Mouse (Mus musculus): ENCODE results near the gene Pemt. TPM values are rescaled to one million over a fixed set of nuclear protein-coding genes. Genes with fewer than 3 reads are reported as not detected.

The Pemt gene
- 10.2 and 13.4 TPM in 2 replicates for polyA plus RNA-seq (2015; fragmentation: Nextera tagmentation; extraction: Ambion mirVana)

DNA sequence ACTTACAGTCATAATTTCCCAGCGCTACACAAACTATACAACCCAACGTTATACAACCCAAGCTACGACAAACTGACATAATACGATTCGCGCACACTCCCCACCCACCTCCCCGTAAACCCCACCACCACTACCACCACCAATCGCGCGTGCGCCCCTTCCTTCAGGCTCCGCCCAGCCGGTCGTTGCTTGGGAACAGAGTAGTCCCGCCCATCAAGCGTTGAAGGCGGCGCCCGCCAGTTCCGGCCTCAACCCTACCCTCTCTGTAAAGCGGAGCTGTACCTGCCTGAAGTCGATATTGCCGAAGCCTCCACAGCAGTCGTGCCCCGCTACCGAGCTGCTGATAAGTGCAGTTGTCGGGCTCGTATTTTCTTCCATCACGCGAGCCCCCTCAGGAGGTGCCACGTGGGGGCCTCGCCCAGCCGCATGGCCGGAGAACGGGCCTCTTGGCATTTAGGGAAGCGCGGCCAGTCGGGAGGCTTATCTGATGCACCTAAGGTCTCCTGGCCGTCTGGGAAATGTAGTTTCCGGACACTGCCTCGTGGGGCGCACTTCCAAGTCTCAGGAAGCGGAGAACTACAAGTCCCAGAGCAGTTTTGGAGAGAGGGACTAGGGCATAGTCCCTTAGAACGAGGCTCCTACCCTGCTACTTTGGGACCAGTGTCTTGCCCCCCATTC is at the start of gene Pemt:
TSS of gene Pemt (minus strand) at position 432 of the 678 bp plus-strand sequence.
- Histone ChIP-seq H3K27me3 (ENCODE audit: insufficient read depth, low read length) (no peaks in the 10 kb centered on the region), H3K4me3 (replicated peaks; ENCODE audit: low read depth, low read length) (peak within 1 kb of the TSS; percentile 53), H3K4me2 (ENCODE audit: low read length) (peak within 1 kb of the TSS; percentile 61), H3K9ac (ENCODE audit: low read depth, low read length) (peak within 1 kb of the TSS; percentile 46; the same call in 1 of the 2 replicates), H3K27ac (peak within 1 kb of the TSS; percentile 84), H3K36me3 (ENCODE audit: insufficient read depth, low read length) (no peaks in the 10 kb centered on the region), H3K9me3 (replicated peaks; ENCODE audit: low read length) (no peaks in the 10 kb centered on the region), H3K4me1 (replicated peaks; ENCODE audit: insufficient read depth, low read length) (peaks cover 4% of the 10 kb centered on the region; the same call in 1 of the 2 replicates)
- DNase-seq (ENCODE audit: low spot score): peak; percentile 98
- peak; percentile 98 for ATAC-seq (replicated peaks; ENCODE audit: low FRiP score, low read depth)
- peak; percentile 67 for TF ChIP-seq CTCF (IDR thresholded peaks at IDR 0.05; ENCODE audit: low read depth)
- under 1% methylated on average over 44 of the region's 44 CpGs for WGBS

DNA sequence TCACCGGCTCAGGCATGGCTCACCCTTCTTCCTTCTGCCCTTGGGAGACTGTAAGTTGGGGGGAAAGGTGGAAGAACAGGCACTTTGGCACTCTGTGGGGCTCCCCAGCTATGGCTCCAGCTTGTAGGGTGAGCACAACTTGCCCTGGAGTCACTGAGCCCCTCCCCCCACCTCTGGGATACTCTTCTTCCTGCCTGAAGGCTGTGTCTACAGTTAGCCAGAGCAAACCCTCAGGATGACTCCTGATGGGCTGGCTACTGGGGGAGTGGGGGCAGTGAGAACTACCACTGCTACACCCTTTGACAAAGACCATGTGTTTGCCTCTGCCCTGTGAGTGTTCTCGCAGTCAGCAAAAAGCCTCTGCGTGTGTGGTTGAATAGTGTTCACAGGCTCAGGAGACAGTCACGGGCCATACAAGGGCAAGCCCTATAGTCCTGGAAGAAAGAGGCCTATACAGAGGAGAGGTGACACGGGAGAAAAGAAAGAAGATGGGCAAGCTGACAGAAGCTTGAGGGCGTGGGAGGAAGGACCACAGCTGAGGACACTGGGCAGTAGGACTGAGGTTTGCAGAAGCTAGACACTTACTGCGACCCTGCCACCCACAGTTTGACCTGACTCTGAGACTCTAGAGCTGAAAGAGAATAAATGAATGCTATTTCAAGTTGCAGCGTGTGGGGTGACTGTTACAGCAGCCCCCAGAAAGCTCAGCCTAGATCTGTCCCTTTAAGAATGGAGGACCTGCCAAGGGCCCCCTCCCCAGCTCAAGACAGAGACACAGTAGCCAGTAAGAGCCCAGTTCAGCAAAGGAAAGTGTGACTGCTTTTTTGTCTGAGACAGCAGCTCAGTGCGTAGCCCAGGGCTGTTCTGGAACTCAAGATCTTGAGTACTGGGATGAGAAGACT is 48.9 kb upstream of the Pemt start:
- DNase-seq (ENCODE audit: low spot score) (no peak), ATAC-seq (replicated peaks; ENCODE audit: low FRiP score, low read depth) (peak; percentile 22; the same call in 1 of the 2 replicates)
- Histone ChIP-seq H3K9me3 (replicated peaks; ENCODE audit: low read length) (no peaks in the 10 kb centered on the region), H3K27ac (no peak overlapping the region), H3K9ac (ENCODE audit: low read depth, low read length) (no peak overlapping the region), H3K36me3 (ENCODE audit: insufficient read depth, low read length) (no peaks in the 10 kb centered on the region), H3K4me1 (replicated peaks; ENCODE audit: insufficient read depth, low read length) (peaks cover 5% of the 10 kb centered on the region; the same call in 1 of the 2 replicates), H3K4me2 (ENCODE audit: low read length) (no peak overlapping the region), H3K4me3 (replicated peaks; ENCODE audit: low read depth, low read length) (no peak overlapping the region), H3K27me3 (ENCODE audit: insufficient read depth, low read length) (no peaks in the 10 kb centered on the region)
- WGBS: 53% methylated on average over 9 of the region's 9 CpGs
- no peak for TF ChIP-seq CTCF (IDR thresholded peaks at IDR 0.05; ENCODE audit: low read depth)

DNA sequence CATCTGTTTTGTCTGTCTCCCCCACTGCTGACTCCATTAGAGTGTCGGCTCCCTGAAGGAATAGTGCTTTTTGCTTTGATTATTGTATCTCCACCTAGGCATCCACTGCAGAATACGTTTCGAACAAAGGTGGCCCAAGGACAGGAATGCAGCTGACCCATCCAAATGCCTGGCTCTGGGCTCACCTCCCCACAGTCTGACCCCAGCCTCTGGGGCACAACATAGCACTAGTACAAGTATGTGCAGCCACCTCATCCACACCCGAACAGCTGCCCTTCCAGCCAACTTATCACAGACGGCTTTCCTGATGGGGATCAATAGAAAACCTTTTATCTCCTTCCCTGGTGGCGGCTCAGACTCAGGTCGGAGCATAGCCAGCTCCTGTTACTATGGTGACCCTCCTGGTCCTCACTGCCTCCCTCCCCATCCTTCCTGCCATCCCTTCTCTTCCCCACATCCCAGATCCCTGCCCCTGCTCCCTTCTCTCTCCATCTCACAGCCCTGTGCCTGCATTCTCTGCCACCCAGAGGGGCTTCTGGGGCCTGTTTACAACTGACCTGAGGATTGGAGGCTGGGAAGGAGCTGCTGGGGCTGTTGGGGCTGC is 47.8 kb upstream of the Pemt start:
- no peak overlapping the region for H3K4me3 ChIP-seq (replicated peaks; ENCODE audit: low read depth, low read length)
- no peak overlapping the region for H3K27ac ChIP-seq
- no peaks in the 10 kb centered on the region for H3K36me3 ChIP-seq (ENCODE audit: insufficient read depth, low read length)
- peaks cover 5% of the 10 kb centered on the region; the same call in 1 of the 2 replicates for H3K4me1 ChIP-seq (replicated peaks; ENCODE audit: insufficient read depth, low read length)
- H3K27me3 ChIP-seq (ENCODE audit: insufficient read depth, low read length): no peaks in the 10 kb centered on the region
- WGBS: 67% methylated on average over 7 of the region's 7 CpGs
- TF ChIP-seq CTCF (IDR thresholded peaks at IDR 0.05; ENCODE audit: low read depth): no peak
- DNase-seq (ENCODE audit: low spot score): no peak
- no peak overlapping the region for H3K4me2 ChIP-seq (ENCODE audit: low read length)
- H3K9ac ChIP-seq (ENCODE audit: low read depth, low read length): no peak overlapping the region
- no peaks in the 10 kb centered on the region for H3K9me3 ChIP-seq (replicated peaks; ENCODE audit: low read length)
- no peak for ATAC-seq (replicated peaks; ENCODE audit: low FRiP score, low read depth)

DNA sequence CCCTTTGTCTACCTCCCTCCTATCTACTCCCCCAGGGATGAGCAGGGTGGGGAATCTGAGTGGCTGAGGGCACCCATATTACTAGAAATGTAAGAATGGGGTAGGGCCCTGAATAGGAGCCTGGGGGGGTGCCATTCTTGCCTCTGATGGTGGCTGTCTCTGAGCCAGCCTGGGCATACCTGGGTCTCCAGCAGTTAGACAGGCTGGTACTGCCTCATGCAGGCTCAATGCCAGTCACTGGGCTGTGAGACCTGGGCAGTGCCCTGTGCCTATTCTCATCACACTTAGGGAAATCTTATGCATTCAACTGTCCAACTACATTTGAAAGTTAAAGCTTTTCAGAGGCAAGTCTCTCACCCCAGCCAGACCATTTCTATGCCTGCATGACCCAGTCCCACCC is 46.9 kb upstream of the Pemt start:
- H3K9me3 ChIP-seq (replicated peaks; ENCODE audit: low read length): no peaks in the 10 kb centered on the region
- DNase-seq (ENCODE audit: low spot score): no peak
- no peaks in the 10 kb centered on the region for H3K36me3 ChIP-seq (ENCODE audit: insufficient read depth, low read length)
- H3K27ac ChIP-seq: no peak overlapping the region
- peaks cover 5% of the 10 kb centered on the region; the same call in 1 of the 2 replicates for H3K4me1 ChIP-seq (replicated peaks; ENCODE audit: insufficient read depth, low read length)
- H3K4me3 ChIP-seq (replicated peaks; ENCODE audit: low read depth, low read length): no peak overlapping the region
- no peak for ATAC-seq (replicated peaks; ENCODE audit: low FRiP score, low read depth)
- no peak overlapping the region for H3K9ac ChIP-seq (ENCODE audit: low read depth, low read length)
- H3K27me3 ChIP-seq (ENCODE audit: insufficient read depth, low read length): no peaks in the 10 kb centered on the region
- no peak for TF ChIP-seq CTCF (IDR thresholded peaks at IDR 0.05; ENCODE audit: low read depth)
- no peak overlapping the region for H3K4me2 ChIP-seq (ENCODE audit: low read length)

DNA sequence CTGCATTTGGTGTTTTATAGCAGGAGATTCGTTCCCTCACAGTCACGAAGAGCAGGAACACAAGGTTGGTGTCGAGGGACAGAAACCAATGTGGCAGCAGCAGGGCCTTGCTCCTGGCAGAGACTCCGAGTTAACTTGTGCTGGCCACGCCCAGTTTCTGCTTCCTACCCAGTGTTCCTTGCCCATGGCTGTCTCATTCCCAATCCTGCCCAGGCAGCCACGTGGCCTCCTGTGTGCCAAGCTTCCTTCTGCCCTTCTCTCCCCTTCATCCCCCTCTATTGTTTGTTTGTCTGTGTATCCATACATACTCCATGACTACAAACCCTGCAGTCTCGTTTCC is 45.1 kb upstream of the Pemt start:
- H3K36me3 ChIP-seq (ENCODE audit: insufficient read depth, low read length): no peaks in the 10 kb centered on the region
- no peak for TF ChIP-seq CTCF (IDR thresholded peaks at IDR 0.05; ENCODE audit: low read depth)
- DNase-seq (ENCODE audit: low spot score): no peak
- no peaks in the 10 kb centered on the region for H3K27me3 ChIP-seq (ENCODE audit: insufficient read depth, low read length)
- WGBS: 61% methylated on average over 7 of the region's 7 CpGs
- H3K9ac ChIP-seq (ENCODE audit: low read depth, low read length): no peak overlapping the region
- no peak overlapping the region for H3K4me2 ChIP-seq (ENCODE audit: low read length)
- no peak overlapping the region for H3K4me3 ChIP-seq (replicated peaks; ENCODE audit: low read depth, low read length)
- H3K4me1 ChIP-seq (replicated peaks; ENCODE audit: insufficient read depth, low read length): peaks cover 5% of the 10 kb centered on the region; the same call in 1 of the 2 replicates
- H3K9me3 ChIP-seq (replicated peaks; ENCODE audit: low read length): no peaks in the 10 kb centered on the region
- ATAC-seq (replicated peaks; ENCODE audit: low FRiP score, low read depth): no peak
- H3K27ac ChIP-seq: no peak overlapping the region

Measured in kidney, postnatal 0 days (tissue).